Mouse (Mus musculus) lung, postnatal 0 days (tissue): ENCODE data around the gene Ccnb1ip1.

Source experiments
- CTCF ChIP-seq: IDR thresholded peaks from 2 replicates; pipeline ENCODE4 v1.5.1; 2016; ENCODE audit warnings: antibody characterized with exemption, mild to moderate bottlenecking
- EP300 ChIP-seq: IDR thresholded peaks from 2 replicates; pipeline ENCODE4 v1.6.1; 2016; ENCODE audit warnings: antibody characterized with exemption, mild to moderate bottlenecking, control low read depth

- no peak for TF ChIP-seq EP300
- no peak for TF ChIP-seq CTCF
These were observed 16.7 kb upstream of the Ccnb1ip1 start for GRCm38 (mm10) chr14:50824219-50824618.
